Mouse (Mus musculus) hindbrain, embryonic 16.5 days (tissue): ENCODE measurements around the gene Fam189a2. TPM values are rescaled to one million over a fixed set of nuclear protein-coding genes. Genes with fewer than 3 reads are reported as not detected.

ENCODE experiments used
- ATAC-seq: fragments of 200-750 bp; cut with Nextera tagmentation; 2 replicates; pipeline ENCODE4 v1.8.0; 2017; ENCODE audit warnings: moderate TSS enrichment, moderate library complexity
- H3K27ac ChIP-seq: fragments of 300-500 bp; sonication (generic); 2 replicates; pipeline ENCODE4 v1.5.1; 2014; ENCODE audit warnings: low read depth, mild to moderate bottlenecking, control low read depth, low read length, moderate library complexity
- H3K27me3 ChIP-seq: fragments of 300-500 bp; sonication (generic); replicated peaks from 2 replicates; pipeline ENCODE4 v1.6.1; 2014; ENCODE audit warnings: low read length; ENCODE audit not compliant: control insufficient read depth, insufficient read depth
- H3K36me3 ChIP-seq: fragments of 300-500 bp; sonication (generic); 2 replicates; pipeline ENCODE4 v1.6.1; 2014; ENCODE audit warnings: mild to moderate bottlenecking, low read length, moderate library complexity, mixed read lengths; ENCODE audit not compliant: control insufficient read depth, insufficient read depth
- H3K4me1 ChIP-seq: fragments of 300-500 bp; sonication (generic); 2 replicates; pipeline ENCODE4 v1.6.1; 2014; ENCODE audit warnings: low read depth, low read length; ENCODE audit not compliant: control insufficient read depth, insufficient read depth
- H3K4me2 ChIP-seq: fragments of 300-500 bp; sonication (generic); 2 replicates; pipeline ENCODE4 v1.6.1; 2014; ENCODE audit warnings: mild to moderate bottlenecking, low read length, control low read depth, moderate library complexity
- H3K4me3 ChIP-seq: fragments of 300-500 bp; sonication (generic); 2 replicates; pipeline ENCODE4 v1.5.1; 2014; ENCODE audit warnings: mild to moderate bottlenecking, low read length, control low read depth, moderate library complexity
- H3K9ac ChIP-seq: fragments of 300-500 bp; sonication (generic); 2 replicates; pipeline ENCODE4 v1.6.1; 2014; ENCODE audit warnings: low read depth, mild to moderate bottlenecking, control low read depth, low read length, moderate library complexity
- H3K9me3 ChIP-seq: fragments of 300-500 bp; sonication (generic); 2 replicates; pipeline ENCODE4 v1.6.1; 2014; ENCODE audit warnings: mild to moderate bottlenecking, low read length, moderate library complexity; ENCODE audit not compliant: control insufficient read depth
- WGBS: fragments of 180-500 bp; shearing (Covaris S2); extraction: QIAGEN DNeasy Blood & Tissue Kit; methylation state at CpG from one replicate; pipeline ENCODE4 v1.1.7; 2014; 5-methylcytosine and 5-hydroxymethylcytosine counted together
- polyA plus RNA-seq: library from polyadenylated mRNA; unstranded; fragments of >200 nt; fragmentation: Nextera tagmentation; extraction: Ambion mirVana; gene quantifications from 2 replicates; pipeline ENCODE4 v1.2.1, GENCODE M21; 2015

The Fam189a2 gene
- polyA plus RNA-seq, 1 experiment from 2014 or later = 2.7 TPM

DNA sequence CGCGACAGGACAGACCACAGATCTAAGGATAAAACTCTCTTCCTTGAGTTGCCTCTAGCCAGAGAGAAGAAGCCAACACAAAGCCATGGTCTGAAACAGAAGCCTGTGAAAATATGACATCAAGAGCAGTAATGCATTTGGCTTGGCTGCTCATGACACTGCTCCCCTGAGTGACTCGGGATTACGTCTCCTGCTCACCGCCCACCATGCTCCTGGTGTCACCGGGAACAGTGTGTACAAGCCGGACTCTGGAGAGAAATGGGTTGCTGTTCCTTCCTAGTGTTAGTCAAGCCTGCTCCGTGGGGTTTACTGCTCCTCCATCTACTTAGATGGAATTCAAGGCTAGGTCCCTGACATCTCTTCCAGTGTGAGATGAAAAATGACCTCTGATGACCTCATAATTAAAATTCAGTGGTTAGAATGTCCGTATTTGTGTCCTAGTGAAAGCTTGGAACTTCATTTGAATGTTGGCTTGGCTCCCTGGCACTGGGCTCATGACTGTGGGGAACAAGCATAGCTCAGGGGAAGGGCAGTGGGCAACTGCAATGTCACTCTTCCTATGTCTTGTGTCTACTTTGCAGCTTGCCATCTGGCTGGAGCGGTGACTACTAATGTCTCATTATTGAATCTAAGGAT is 23.7 kb downstream of the Fam189a2 start:
- H3K9ac ChIP-seq = no peak overlapping the region
- no peaks in the 10 kb centered on the region for H3K36me3 ChIP-seq
- no peak overlapping the region for H3K4me2 ChIP-seq
- H3K27me3 ChIP-seq = no peaks in the 10 kb centered on the region
- 0 out of 2 replicates have a peak, but pooled peaks cover 3% of the 10 kb centered on the region for H3K9me3 ChIP-seq
- peak; percentile 54; the same call in 1 of the 2 replicates for ATAC-seq
- no peak overlapping the region for H3K27ac ChIP-seq
- 86% methylated on average over 10 of the region's 10 CpGs for WGBS
- H3K4me3 ChIP-seq = no peak overlapping the region
- H3K4me1 ChIP-seq = no peaks in the 10 kb centered on the region; the same call in 1 of the 2 replicates

GRCm38 (mm10) chr19:23995766-23996399 is 34.9 kb downstream of the Fam189a2 start:
- no peak overlapping the region for H3K4me3 ChIP-seq
- no peaks in the 10 kb centered on the region for H3K4me1 ChIP-seq
- no peak overlapping the region for H3K4me2 ChIP-seq
- no peak overlapping the region for H3K9ac ChIP-seq
- no peak overlapping the region for H3K27ac ChIP-seq
- no peak for ATAC-seq
- 82% methylated on average over 10 of the region's 10 CpGs for WGBS
- no peaks in the 10 kb centered on the region for H3K36me3 ChIP-seq
- H3K9me3 ChIP-seq = no peaks in the 10 kb centered on the region
- H3K27me3 ChIP-seq = no peaks in the 10 kb centered on the region

DNA sequence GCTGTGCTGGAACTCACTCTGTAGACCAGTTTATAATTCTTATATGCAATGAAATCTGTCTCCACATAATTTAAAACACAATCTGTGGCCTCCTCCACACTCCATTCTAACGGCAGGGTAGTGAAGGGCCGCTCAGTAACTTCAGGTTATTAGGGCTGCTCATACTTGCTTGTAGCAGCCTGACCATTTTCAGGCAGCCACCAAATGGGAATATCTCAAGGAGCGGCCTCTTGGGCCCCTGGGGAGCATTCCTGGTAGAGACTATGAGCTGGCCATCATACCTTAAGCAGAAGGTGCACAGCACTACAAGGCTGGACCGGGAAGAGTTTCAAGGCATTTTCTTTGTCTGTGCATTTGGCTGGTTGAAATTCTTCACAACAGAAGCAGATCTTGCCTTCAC is 42.7 kb downstream of the Fam189a2 start:
- WGBS = 90% methylated on average over 4 of the region's 4 CpGs
- H3K27me3 ChIP-seq = no peaks in the 10 kb centered on the region
- no peak overlapping the region for H3K27ac ChIP-seq
- H3K4me3 ChIP-seq = no peak overlapping the region
- no peaks in the 10 kb centered on the region for H3K9me3 ChIP-seq
- no peaks in the 10 kb centered on the region for H3K36me3 ChIP-seq
- no peaks in the 10 kb centered on the region; the same call in 1 of the 2 replicates for H3K4me1 ChIP-seq
- no peak overlapping the region for H3K9ac ChIP-seq
- no peak overlapping the region for H3K4me2 ChIP-seq
- ATAC-seq = no peak

DNA sequence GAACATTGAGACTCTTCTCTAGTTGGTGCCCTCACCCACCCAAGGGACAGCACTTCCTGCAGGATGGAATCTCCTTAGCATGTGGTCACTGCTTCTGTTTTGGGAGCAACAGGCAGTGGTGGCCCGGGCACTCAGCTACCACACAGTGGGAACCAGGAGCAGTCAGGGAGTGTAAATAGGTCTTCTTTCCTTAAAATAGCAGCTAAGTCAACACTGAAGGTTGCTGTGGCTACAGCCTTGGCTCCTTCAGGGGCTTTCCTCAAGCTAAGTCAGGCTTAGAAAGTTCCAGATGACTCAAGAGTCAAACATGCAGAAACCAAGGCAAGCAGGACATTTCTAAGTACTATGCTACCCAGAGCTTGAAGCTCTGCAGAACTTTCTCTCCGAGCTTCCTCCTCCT is 43.5 kb downstream of the Fam189a2 start:
- no peaks in the 10 kb centered on the region for H3K27me3 ChIP-seq
- no peak overlapping the region for H3K27ac ChIP-seq
- H3K4me3 ChIP-seq = no peak overlapping the region
- no peak overlapping the region for H3K9ac ChIP-seq
- ATAC-seq = no peak
- H3K9me3 ChIP-seq = no peaks in the 10 kb centered on the region
- H3K36me3 ChIP-seq = no peaks in the 10 kb centered on the region
- no peak overlapping the region for H3K4me2 ChIP-seq
- WGBS = 79% methylated on average over 2 of the region's 2 CpGs
- H3K4me1 ChIP-seq = no peaks in the 10 kb centered on the region; the same call in 1 of the 2 replicates

DNA sequence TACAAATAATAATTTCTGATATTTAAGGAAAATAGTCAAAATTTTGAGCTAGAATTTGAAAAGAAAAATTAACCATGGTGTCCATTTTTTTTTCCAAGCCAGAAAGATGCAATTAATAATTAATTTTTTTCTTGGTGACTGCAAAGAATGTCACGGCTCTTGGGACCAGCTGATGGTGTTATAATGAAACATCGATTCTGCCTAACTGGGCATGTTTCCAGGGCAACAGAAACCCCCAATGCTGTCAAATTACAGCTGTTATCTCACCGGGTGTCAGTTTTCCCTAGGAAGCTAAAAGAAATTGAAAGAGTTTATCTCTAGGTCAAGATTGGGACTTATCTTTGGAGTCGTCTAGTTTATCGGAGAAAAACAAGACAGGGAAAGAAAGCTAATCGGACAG is 46.6 kb downstream of the Fam189a2 start:
- Histone ChIP-seq H3K4me3 (no peak overlapping the region), H3K4me2 (no peak overlapping the region), H3K27me3 (no peaks in the 10 kb centered on the region), H3K9ac (no peak overlapping the region), H3K4me1 (no peaks in the 10 kb centered on the region; the same call in 1 of the 2 replicates), H3K9me3 (no peaks in the 10 kb centered on the region), H3K36me3 (no peaks in the 10 kb centered on the region), H3K27ac (no peak overlapping the region)
- no peak for ATAC-seq
- 44% methylated on average over 6 of the region's 6 CpGs for WGBS

DNA sequence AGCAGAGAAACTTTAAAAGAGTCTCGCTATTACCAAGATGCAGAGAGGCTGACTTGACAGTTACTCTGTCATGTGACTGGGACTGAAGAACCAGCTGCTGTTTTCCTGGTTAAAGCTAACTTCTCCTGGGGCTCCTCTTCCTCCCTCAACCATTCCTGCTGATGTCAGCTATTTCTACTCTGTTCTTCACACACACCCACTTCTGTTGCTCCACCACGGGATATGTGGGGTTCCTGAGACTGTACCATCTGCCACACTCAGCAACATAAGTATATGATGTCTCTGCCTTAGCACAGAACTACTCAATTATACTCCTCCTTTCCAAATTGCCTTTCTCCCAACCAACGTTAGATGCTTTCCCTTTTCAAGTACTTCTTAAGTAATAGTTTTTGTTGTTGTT is 50.2 kb downstream of the Fam189a2 start:
- Histone ChIP-seq H3K4me1 (no peaks in the 10 kb centered on the region; the same call in 1 of the 2 replicates), H3K27me3 (no peaks in the 10 kb centered on the region), H3K27ac (no peak overlapping the region), H3K4me3 (no peak overlapping the region), H3K4me2 (no peak overlapping the region), H3K9ac (no peak overlapping the region), H3K36me3 (no peaks in the 10 kb centered on the region), H3K9me3 (no peaks in the 10 kb centered on the region)
- 70% methylated on average over 3 of the region's 3 CpGs for WGBS
- ATAC-seq = no peak

DNA sequence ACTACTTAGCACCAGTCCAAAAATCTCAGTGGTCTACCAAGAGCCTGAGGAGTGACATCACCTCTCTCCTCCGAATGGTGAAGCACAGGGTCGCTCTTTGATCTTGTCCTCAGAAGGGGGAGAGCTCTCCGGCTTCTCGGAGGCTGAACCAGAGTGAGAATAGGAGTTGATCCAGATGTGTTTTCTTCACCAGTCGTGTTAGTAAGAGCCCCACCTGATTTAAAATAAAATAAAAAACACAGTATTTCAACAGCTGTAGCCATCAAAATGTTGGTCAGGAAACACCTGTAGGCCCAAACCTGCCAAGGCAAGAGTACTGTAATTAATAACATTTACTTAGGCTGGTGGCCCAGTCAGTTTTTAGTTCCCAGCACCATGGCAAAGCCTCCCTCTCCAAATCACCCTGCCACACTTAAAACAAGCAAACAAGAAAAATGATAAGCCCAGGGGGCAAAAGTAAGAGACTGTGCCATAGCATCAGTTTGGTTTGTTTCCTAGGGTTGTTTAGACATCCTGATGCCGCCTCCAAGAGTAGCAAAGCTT is 52.8 kb downstream of the Fam189a2 start:
- Histone ChIP-seq H3K4me1 (peaks cover 5% of the 10 kb centered on the region), H3K9ac (no peak overlapping the region), H3K27me3 (no peaks in the 10 kb centered on the region), H3K4me3 (no peak overlapping the region), H3K9me3 (0 out of 2 replicates have a peak, but pooled peaks cover 2% of the 10 kb centered on the region), H3K4me2 (no peak overlapping the region), H3K27ac (no peak overlapping the region), H3K36me3 (peaks cover 6% of the 10 kb centered on the region; the same call in 1 of the 2 replicates)
- no peak for ATAC-seq
- WGBS = 79% methylated on average over 6 of the region's 6 CpGs

DNA sequence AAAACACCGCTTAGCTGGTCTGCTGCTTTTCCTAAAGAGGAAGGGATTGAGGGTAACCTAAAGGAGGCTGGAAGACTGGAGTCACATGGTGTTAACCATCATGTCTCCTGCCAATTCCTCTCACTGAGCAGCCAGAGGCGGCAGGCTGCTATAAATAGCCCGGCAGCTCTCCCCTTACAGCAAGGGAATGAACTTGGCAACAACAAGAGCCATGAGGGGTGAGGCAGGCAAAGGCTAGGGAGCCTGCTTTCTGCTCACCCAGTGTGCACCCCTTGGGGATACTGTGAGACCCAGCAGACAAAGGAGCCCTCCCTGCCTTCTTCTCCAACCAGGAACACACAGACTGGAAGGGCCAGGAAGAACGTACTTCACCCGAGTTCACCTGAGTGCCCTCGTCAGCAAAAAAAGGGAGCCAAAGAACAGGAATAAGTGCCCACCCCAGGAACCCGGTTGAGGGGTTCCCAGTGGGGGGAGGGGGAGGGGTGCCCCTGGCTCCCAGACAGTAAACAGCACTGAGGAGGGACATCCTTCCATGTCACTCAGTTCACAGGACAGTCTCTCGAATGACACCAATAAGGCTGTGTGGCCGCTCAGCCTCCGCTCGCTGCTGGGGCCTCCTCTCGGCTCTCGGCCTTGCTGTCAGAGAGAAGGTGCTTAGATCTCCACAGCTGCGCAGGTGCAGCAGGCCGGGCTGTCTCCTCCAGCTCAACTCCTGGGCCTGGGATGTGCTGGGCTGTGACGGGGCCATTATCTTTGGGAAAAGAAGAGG is 57.8 kb downstream of the Fam189a2 start:
- H3K4me1 ChIP-seq = peaks cover 11% of the 10 kb centered on the region
- H3K4me3 ChIP-seq = no peak overlapping the region
- no peak overlapping the region for H3K4me2 ChIP-seq
- peaks cover 6% of the 10 kb centered on the region; the same call in 1 of the 2 replicates for H3K36me3 ChIP-seq
- 60% methylated on average over 16 of the region's 16 CpGs for WGBS
- no peaks in the 10 kb centered on the region for H3K27me3 ChIP-seq
- 0 out of 2 replicates have a peak, but pooled peaks cover 2% of the 10 kb centered on the region for H3K9me3 ChIP-seq
- no peak overlapping the region for H3K9ac ChIP-seq
- ATAC-seq = peak; percentile 87
- no peak overlapping the region for H3K27ac ChIP-seq

DNA sequence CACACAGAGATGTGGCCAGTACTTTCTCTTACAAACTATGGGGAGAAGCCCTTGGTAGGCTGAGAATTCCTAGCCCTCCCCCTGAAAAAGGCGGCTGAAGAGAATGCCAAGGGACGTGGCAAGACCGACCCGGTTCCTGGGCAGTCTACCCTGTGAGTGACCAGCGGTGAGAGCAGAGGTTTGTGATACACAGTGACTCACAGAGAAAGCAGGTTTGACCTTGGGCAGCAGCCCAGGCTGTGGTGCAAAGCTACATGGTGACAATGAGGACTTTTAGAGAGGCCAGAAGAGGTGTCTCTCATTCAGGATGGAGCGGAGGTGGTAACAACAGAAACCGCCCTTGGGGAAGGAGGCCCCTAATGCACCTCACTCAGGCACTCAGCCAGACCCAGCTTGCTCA is 59.4 kb downstream of the Fam189a2 start:
- H3K27me3 ChIP-seq = no peaks in the 10 kb centered on the region
- no peak for ATAC-seq
- WGBS = 93% methylated on average over 7 of the region's 7 CpGs
- peaks cover 6% of the 10 kb centered on the region; the same call in 1 of the 2 replicates for H3K36me3 ChIP-seq
- H3K4me3 ChIP-seq = no peak overlapping the region
- no peak overlapping the region for H3K9ac ChIP-seq
- H3K27ac ChIP-seq = no peak overlapping the region
- no peak overlapping the region for H3K4me2 ChIP-seq
- H3K4me1 ChIP-seq = peaks cover 11% of the 10 kb centered on the region
- H3K9me3 ChIP-seq = 0 out of 2 replicates have a peak, but pooled peaks cover 2% of the 10 kb centered on the region
